Mouse (Mus musculus) ovary, postnatal 36 days (tissue): ENCODE results near the gene Trim23.
"Not testable (repeated sequence)": the region's sequence is repeated elsewhere in the genome, so short reads cannot be mapped to it uniquely, and the experiment has no call there.

ENCODE experiments used
- DNase-seq: peaks from one replicate; pipeline ENCODE4 v3.0.0; 2022; ENCODE audit warnings: low spot score, mixed read lengths

Gene Trim23

DNA sequence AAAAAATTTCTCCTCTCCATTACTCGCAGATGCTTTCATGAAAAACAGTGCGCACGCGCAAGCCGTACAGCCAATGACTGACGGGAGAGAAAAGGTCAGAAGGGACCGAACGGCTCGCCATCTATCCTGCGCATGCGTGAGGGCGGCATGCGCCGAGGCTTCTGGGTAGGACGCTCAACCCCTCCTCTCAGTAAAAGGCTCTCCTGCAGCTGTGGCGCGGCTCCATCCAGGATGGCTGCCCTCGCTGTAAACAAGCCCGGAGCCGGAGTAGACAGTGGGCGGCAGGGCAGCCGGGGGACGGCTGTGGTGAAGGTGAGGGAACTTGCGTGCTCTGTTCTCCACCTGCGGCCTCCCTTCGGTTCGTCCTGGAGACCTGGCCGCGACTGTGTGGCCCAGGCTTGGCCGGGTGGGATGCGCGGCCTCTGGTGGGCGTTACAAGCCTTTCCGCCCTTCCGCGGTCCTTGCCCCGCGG lies at the start of gene Trim23:
Gene Trim23 (plus strand): TSS at position 148 of the 472 bp plus-strand sequence.
- peak; percentile 96 for DNase-seq

DNA sequence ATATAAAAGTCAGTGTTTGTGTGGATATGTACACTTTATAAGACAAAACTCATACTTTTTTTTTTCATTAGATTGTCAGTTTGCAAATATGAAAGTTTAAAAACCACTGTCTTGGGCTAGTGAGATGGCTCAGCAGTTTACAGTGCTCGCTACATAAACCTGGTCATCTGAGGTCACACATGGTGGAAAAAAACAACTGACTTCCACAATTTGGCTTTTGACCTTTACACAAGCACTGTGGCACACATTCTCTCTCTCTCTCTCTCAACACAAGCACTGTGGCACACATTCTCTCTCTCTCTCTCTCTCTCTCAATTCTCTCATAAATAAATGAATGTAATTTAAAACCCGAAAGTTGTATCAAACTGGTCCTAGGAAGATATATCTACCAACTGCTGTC lies 46.0 kb upstream of the Trim23 start:
- no peak for DNase-seq

DNA sequence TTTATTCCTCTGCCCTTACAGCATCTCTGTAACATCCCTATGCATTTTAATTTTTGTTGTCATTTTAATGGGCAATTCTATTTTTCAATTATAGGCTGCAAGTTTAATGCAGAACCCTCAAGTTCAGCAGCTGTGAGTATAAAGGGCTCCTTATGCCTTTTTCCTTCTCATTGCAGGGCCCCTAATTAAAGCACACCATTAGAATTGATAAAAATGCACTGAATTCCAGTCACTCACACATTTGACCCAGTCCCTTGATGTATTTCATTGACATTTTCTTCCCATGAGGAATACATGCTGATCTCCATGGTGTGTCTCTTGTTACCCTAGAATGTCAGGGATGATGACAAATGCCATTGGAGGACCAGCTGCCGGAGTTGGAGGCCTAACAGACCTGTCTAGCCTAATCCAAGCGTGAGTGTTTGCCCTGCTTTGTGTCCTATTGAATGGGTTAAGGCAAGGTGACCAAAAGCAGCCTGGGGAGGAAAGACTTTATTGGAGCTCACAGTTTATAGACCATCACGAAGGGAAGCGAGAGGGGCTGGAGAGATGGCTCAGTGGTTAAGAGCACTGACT lies 44.0 kb upstream of the Trim23 start:
- no peak for DNase-seq

DNA sequence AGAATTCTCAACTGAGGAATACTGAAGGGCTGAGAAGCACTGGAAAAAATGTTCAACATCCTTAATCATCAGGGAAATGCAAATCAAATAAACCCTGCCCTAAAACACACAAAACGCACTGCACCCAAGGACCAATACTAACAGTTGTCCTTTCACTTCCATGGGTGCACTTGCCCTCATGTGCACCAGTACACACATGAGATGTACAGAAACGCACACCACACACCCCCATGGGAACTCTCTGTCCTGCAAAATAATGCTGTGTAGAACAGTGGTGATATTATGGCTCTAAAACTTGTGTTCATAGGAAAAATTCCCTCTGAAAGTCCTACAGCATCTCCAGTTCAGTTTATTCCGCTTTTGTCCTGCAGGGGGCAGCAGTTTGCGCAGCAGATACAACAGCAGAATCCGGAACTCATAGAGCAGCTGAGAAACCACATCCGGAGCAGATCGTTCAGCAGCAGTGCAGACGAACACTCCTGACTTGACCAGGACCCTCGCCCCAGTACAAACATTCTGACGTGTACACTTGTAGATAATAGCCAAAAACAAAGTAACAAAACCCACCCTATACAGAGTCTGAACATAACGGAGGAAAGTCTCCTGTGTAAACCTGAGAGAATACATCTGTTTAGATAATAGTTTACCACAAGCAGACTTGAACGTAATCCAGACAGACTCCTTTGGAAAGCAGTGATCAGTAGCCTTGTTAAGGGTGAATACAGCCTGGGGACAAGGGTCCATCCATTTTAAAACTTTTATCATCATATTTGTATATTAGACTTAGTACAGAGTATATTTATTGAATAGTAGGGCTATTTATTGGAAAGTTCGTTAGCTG lies 39.0 kb upstream of the Trim23 start:
- DNase-seq, result peak; percentile 66

DNA sequence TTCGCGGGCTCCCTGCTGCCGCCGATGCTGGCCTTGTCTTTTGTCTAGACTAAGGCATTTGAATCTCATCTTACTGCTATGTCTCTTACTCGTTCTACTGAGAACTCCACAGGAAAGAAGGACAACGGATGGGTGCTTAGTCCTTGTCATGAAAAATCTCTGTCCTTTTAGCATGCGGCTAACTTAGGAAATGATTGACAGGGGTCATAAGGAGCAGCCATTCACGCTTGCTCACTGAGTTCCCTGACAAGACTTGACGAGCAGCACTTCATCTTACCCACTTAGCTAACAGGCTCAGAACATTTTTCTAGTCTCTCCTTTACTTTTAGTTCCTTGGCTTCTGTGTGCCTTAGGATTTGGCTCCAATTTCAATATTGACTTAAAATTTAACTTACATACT lies 33.7 kb upstream of the Trim23 start:
- no peak for DNase-seq

DNA sequence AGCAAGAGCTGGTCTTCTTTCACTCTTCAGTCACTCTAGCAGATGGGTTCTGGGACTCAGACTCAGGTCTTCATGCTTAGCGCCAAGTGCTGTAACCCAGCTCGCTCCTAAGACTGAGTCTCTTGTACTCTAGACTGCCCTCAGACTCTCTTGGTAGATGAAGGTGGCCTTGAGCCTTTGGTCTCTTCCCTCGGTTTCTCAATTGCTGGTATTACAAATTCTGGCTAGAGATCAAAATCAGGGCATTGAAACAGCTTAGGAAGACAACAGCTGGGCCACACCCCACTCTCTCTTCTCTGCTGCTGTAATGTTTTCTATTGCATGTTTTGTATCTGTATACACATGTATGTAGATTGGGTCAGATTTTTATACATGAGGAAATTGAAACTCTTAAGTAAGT lies 33.0 kb upstream of the Trim23 start:
- DNase-seq, result no peak

DNA sequence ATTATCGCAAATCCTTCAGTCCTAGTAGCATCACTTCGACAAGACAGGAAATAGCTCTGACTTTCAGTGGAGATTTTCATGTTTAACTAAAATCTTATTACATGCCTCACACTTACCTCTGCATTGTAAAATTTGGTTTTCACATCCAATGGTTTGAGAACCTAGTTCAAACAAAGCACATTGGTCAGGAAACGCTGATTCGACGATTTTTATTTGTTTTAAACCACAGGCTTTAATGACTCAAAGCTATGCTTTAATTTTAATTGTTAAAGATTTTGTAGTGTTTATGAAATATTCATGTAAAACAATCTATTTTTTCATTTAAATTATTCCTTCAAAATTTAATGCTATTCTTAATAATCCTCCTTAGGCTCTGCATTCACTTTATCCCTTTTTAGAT lies 24.4 kb upstream of the Trim23 start:
- DNase-seq, result no peak

DNA sequence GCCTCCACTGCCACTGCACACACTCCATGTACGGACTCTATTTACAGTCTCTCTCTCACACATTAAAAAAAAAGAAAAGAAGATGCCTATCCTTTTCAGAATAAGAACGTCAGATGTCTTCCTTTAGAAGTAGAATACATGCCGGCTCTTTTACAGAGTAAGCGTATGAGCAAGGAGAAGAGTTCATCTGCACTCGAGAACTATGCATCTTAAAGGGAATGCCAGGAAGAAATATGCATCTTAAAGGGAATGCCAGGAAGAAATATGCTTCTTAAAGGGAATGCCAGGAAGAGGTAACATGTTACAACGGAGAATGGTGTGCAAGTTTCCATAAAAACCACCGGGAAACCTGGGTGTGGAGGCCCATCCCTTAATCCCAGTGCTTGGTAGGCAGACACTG lies 23.5 kb upstream of the Trim23 start:
- DNase-seq, result no peak

DNA sequence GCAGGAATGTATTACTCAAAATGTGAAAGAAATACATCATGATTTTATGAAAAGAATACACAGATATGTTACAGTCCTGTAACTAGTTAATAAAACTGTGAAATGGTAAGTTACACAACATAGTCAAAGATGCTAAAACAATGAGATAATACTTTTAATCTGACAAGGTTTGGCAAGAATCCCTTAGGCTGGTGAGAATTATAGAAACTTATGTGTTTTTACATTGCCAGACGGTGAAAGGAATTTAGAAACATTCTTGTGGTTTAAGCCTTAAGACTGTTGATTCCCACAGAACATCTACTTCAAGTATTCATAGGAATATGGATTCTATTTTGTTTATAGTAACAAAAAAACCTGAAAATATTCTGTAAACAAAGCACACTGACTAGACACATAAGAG lies 22.9 kb upstream of the Trim23 start:
- DNase-seq, result no peak

DNA sequence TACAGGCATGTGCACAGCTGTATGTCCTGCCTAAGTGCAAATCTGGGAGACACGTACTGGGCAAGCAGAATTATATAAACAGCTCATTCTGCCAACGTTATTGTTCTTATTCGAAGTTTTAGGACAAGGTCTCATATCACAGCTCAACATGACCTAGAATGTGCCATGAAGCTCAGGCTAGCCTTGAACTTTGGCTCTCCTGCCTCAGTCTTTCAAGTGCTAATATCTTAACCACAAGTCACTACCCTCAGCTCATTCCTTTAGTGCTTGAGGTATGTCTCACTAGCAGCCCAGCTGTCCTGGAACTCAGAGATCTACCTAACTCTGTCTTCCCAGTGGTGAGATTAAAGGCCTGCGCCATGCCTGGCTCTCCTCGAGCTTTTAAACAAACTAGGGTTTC lies 6.9 kb upstream of the Trim23 start:
- DNase-seq, result no peak

DNA sequence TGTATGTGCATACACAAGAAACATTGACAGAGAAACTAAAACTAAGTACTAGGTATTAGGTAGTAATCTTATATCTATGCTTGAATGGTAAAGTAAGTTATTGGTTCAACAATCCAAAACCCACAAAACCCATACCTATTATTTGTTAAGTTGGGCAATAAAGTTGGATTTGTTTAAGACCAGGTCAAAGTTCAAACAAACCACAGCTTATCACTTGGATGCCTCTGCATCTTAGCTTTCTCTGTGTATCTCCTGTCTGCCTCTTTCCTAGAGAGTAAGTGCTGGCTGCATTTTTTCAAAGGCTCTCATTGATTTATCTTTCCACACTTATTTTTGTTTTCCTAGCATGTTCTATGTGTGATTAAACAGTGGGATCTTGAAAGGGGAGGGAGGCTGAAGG lies 6.1 kb upstream of the Trim23 start:
- no peak for DNase-seq

DNA sequence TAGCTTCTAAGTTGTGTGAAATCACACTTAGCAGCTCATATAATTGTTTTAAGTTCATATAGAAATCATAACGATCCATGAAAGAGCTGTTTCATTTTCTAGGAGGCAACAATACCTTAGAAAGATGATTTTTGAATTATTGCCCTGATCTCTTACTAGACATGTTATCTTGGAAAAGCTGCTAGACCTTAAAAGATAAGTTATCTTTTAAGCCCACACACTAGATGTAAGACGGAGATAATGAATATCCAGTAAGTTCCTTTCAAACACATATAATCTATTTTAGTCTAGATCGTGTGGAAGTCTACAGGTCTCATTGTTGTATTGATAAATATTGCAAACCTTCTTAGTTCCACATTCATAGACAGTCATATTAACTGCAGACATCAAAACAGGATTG lies 1.7 kb upstream of the Trim23 start:
- DNase-seq, result no peak

DNA sequence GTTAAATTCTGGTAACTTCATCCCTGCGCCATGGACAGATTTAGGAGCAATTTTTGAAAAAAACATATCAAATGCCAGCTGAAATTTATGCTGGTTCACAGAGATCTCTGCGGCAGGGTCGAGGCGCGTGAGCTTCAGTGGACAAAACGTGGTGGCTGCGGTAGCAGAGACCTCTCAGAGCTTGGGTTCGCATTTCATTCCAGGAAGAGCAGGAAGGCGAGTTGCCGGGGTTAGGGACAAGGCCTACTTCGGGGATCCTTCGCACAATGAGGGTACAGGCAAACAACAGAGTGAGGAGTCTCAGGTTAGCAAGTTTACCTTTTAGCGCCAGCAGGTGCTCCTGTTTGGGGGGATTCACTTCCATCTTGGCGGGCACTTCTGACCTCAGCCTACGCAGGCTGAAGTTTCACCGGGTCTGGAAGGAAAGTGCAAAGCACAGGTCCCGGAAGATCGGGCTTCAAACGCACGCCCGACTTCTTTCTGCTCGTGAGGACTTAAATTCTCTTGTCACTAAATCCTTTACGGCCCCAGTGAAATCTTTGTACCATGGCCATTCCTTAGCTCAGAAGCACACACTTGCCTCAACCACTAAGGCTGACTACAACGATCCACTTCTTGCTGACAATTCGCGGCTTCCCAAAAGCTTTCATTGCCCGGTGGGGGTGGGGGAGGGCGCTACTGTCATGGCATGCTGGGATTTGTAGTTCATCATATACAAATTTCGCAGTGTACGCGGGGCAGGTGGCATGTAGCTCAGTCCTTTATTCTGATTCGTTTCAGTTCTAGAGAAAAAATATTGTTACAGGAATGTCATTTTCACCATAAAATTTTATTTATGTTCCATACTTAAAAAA lies 574 bp upstream of the Trim23 start, which contains the start of gene Trappc13:
Gene Trappc13 (minus strand): TSS at position 674 of the 854 bp plus-strand sequence.
- DNase-seq, result no peak

DNA sequence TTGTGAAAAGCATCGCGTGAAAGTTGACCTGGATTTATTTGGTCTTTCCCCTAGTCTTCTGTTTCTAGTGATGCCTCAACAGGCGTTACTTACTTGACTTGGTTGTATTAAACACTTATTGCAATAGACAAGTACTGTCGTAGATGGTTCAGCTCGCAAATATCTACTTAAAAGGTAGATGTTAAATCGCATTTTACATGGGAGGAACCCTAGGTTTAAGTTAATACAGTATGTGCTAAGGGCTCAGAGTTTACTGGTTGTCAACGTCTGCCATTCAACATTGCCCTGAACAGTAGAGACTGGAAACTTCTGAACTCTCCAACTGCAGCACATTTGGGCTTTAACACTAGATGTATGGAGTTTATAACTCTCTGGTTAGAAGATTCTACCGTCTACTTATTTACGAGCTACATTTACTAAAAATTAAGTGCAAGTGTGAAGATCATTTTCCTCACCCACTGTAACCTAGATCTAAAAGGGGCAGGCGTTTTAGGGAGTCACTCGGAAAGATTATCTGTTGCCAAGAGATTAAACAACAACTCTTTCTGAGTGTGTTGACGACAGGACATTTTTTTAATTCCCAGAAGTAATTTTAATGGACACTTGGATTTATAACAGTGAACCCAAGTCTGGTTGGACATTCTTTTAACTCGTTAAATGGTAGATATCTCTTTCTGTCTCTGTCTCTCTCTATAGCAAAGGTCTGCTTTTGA lies 735 bp downstream of the Trim23 start:
- no peak for DNase-seq

DNA sequence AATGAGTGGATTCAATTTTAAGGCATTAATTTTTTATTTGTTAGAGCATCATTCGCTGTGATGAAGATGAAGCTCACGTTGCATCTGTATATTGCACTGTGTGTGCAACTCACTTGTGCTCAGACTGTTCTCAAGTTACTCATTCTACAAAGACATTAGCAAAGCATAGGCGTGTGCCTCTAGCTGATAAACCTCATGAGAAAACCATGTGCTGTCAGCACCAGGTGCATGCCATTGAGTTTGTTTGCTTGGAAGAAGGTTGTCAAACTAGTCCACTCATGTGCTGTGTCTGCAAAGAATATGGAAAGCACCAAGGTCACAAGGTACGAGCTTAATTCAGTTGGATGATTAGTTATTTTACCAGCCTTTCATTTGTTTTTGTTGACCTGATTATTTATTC lies 8.8 kb downstream of the Trim23 start:
- no peak for DNase-seq

DNA sequence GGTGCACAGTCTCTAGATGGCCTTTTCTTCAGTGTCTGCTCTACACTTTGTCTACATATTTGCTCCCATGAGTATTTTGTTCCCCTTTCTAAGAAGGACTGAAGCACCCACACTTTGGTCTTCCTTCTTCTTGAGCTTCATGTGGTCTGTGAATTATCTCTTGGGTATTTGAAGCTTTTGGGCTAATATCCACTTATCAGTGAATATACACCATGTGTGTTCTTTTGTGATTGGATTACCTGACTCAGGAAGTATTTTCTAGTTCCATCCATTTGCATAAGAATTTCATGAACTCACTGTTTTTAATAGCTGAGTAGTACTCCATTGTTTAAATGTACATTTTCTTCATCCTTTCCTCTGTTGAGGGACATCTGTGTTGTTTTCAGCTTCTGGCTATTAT lies 17.3 kb downstream of the Trim23 start:
- DNase-seq, result not testable (repeated sequence)

DNA sequence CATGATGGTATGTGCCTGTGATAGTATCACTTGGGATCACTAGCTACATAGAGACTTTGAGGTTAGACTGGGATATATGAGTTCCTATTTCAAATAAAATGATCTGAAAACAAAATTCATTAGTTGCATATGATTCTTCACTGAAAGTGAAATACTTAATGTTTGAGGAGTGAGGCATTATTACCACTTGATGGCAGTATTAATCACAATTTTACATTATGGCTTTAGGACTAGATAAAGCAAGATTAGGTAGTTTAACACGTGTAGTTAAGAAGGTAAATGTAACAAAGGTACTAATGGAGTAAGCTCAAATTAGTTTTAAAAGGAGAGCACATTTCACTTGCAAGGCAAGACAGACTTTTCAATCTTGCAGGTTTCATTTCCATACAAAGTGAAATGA lies 25.7 kb downstream of the Trim23 start:
- no peak for DNase-seq

DNA sequence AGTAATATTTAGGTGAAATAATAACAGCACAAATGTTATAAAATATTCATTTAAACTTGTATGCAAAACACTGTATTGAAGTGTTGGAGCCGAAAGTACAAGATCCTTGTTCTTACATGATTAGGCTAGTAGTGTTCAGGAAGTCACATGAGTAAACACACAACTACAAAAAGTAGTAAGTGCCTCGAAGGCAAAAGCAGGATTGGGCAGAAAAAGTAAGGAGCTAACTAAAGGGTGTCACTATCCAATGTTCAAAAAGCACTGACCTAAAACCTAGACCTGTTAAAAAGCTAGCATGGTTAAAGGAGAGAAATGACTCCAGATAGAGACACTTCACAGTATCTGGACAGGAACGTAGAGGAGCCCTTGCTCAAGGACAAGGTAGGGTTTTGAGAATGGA lies 48.9 kb downstream of the Trim23 start:
- no peak for DNase-seq

DNA sequence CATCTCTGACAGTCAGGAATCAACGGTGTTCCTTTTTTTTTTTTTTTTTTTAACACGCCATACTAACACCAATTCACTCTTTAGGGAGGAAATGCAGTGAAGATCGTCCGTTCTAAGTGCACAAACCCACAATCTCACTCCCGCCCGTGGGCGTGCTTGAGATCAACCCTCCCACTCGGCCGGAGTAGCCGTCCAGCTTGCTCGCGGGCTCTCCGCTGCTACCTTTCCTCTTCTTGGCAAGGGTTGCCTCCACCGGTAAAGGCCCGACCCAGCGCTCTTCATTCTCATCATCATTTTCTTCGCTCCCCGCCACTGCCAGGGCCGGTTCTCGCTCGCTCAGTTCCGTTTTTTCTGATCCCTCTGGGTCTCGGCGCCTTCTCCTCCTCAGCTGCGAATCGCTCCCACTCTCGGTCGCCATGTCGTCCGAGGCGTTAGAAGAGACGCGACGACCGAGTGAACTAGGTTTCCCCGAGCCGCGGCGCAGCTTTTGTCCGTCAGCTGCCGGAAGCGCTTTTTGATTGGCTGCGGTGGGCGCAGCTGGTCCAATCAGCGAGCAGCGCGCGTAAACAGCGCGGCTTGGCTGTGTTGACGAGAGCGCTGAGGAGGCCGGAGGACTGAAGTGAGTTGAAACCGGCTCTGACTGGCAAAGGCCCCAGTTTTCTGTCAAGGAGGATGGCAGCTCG lies 49.9 kb downstream of the Trim23 start, which contains the start of the genes Cenpk and Ppwd1:
Gene Cenpk (plus strand): TSS at position 228 of the 683 bp plus-strand sequence.
Gene Ppwd1 (minus strand): TSS at position 460 of the 683 bp plus-strand sequence.
- peak; percentile 97 for DNase-seq

DNA sequence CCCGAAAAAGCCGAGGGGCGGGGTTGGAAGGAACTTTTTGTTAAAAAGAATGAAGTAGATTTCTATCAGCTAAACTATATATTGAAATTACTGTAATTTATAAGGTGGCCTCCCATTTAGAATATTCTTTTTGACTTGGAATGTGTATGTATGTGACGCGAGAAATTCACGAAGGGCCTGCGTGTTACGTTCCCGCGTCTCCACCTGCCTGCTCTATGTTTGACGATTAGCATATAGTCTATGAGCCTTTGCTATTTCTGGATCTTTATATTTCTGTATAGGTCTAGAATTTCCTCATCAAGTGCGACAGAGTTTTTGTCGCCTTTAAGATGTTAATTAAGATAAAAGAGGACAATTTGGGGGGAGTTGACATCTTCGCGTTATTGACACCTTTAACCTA lies 50.6 kb downstream of the Trim23 start:
- DNase-seq, result no peak
